Mouse (Mus musculus) bone marrow, adult 2 months (tissue): ENCODE measurements around the gene Farsb.

Source experiments
- CTCF ChIP-seq: fragments of 200-500 bp; IDR thresholded peaks from 2 replicates; pipeline ENCODE4 v1.5.1; 2011; ENCODE audit warnings: low read length, control low read depth; ENCODE audit not compliant: control insufficient read depth, insufficient read depth
- POLR2A ChIP-seq: fragments of 200-500 bp; IDR thresholded peaks from 2 replicates; pipeline ENCODE4 v1.6.1; 2011; ENCODE audit warnings: low read depth, mild to moderate bottlenecking, control low read depth, low read length, borderline replicate concordance; ENCODE audit not compliant: control insufficient read depth

DNA sequence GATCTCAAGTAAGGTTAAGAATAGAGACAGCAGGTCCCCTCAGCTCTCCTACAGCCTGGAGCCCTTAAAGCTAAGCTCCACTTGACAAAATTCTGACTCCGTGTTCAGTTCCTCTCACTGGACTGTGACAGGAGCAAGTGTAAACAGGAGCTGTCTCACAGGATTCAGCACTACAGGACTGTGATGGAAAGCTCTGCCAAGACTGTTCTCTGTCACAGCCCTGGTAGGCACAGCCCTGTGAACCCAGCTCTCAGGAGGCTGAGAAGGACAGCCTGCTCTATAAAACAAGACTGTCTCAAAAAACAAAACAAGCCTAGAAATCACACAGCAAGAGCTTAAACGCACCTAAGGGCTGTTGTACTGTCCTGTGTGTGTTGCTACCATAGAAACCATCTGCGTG, 51.5 kb downstream of the Farsb start:
- no peak for TF ChIP-seq POLR2A
- no peak for TF ChIP-seq CTCF
